Mouse (Mus musculus): ENCODE results near the gene Elmo1. TPM values are rescaled to one million over a fixed set of nuclear protein-coding genes. Genes with fewer than 3 reads are reported as not detected.
"Not testable (repeated sequence)": the region's sequence is repeated elsewhere in the genome, so short reads cannot be mapped to it uniquely, and the experiment has no call there.

Gene Elmo1
- polyA plus RNA-seq, 1 experiment from 2014 or later, result 11.2 TPM

DNA sequence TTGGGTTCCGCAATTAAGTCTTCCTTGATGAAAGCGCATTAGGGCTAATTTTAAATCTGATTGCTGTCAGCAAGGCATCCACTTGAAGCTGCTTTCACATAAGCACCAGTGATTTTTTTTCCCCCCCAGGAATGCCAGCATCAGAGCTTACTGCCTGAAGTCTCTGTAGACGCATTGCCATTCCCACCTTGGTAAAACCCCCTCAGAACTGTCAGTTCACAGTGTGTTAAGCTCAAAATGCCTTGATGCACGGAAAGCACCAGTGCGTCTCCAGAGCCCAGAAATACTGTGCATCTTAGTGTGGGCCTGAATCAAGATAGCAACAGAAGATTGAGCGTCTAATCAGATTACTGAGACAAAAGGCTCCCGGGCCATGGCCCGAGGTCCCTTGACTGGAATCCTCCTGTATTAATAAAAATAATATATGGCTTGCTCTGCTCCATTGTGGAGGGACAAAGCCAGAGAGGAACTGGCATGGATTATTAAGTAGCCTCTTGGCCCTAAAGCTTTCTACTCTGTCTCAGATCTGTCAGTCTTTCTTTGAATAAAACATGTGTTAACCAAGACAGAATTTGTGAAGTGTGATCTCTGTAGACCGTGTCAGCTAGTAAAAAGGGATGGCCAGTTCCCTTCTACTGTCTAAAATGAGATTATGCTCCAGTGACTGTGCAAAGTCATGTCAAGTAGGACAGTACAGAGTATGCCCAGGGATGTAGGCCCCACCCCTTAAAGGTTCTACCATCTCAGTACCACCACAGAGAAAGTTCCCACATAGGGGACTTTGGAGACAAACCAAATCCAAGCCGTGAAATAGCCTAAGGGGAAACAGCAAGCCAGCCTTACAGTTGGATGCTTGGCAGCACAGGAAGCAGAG, 525.4 kb downstream of the Elmo1 start:
- no peak overlapping the region for H3K4me3 ChIP-seq (replicated peaks)
- H3K9ac ChIP-seq, result no peak overlapping the region
- 77% methylated on average over 10 of the region's 10 CpGs for WGBS
- no peak overlapping the region for H3K27ac ChIP-seq
- no peaks in the 10 kb centered on the region for H3K9me3 ChIP-seq
- H3K4me2 ChIP-seq, result no peak overlapping the region
- H3K4me1 ChIP-seq, result no peaks in the 10 kb centered on the region
- no peaks in the 10 kb centered on the region for H3K36me3 ChIP-seq
- no peak for ATAC-seq (ENCODE audit: insufficient read depth, low FRiP score, low read depth)
- H3K27me3 ChIP-seq (replicated peaks), result no peaks in the 10 kb centered on the region

DNA sequence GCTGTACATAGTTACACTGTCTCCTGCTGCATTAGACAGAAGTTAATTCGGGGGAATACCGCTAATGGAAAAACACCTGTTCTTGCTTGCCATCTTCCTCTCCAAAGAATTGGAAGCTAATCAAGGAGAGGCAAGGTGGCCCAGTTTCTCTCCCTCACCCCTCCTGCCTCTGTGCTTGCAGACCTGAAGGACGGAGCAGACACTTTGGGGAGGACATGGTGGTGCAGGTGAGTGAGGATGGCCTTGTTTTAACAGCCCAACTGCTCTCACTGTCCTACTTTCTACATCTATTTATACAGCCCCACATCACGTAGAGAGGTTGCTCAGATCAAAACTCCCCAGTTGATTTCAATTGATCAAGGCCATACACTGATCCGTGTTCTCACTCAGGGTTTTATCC, 529.5 kb downstream of the Elmo1 start:
- Histone ChIP-seq H3K36me3 (no peaks in the 10 kb centered on the region), H3K4me1 (no peaks in the 10 kb centered on the region), H3K27me3 (replicated peaks) (no peaks in the 10 kb centered on the region), H3K9me3 (no peaks in the 10 kb centered on the region), H3K27ac (no peak overlapping the region), H3K9ac (no peak overlapping the region), H3K4me2 (no peak overlapping the region), H3K4me3 (replicated peaks) (no peak overlapping the region)
- no peak for ATAC-seq (ENCODE audit: insufficient read depth, low FRiP score, low read depth)
- WGBS, result 82% methylated on average over 5 of the region's 5 CpGs

DNA sequence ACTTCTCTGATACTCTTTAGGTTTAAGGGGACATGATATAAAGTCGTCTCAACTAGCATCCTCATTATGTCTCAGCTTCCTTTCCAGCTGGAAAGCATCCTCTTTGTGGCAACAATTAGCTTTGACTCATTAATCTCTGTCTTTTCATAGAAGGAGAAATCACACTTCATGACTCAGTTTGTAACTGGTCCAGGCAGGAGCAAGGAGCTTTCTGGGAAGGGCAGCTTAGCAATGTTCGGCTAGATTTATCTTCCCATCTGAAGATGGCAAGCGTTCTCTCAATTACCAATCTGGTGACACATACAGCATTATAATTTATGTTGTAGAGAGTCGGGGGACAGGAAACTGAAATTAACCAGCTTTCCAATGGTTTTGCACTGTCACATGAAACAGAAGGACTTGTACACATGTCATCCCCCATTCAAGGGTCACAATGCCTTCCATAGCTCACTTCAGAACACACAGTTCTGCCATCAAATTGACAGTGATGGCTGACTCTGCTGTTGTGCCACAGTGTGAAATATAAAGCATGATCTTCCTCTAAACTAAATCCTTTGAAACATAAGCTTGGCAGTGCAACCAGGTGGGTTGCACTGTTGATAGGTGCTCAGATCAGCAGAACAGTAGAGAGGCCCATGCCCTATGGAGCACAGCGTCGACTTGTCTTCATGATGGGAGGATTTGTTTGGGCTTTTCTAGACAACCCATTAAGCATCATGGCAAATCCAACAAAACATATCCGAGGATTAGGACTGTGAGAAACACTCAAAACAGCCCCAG, 532.9 kb downstream of the Elmo1 start:
- 67% methylated on average over 7 of the region's 7 CpGs for WGBS
- Histone ChIP-seq H3K9ac (no peak overlapping the region), H3K4me2 (no peak overlapping the region), H3K4me3 (replicated peaks) (no peak overlapping the region), H3K4me1 (no peaks in the 10 kb centered on the region), H3K27ac (no peak overlapping the region), H3K36me3 (no peaks in the 10 kb centered on the region), H3K27me3 (replicated peaks) (no peaks in the 10 kb centered on the region), H3K9me3 (no peaks in the 10 kb centered on the region)
- no peak for ATAC-seq (ENCODE audit: insufficient read depth, low FRiP score, low read depth)

DNA sequence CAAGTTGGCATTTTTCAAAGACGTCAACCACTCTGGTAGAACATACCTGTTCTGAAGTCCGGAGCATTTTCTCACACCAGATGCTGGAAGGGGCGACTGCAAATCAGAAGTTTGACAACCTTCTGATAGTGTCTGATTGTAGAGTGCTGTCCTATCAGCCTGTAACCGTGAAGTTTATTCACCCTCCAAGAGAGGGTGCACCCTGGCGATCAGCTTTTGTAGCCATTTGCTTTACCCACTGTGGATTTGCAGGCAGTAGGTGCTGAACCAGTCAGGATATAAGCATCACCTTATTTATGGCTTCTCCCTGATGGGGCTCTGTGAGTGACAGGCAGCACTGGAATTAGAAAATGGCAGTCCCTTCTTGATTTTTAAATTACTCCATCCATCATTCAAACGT, 537.4 kb downstream of the Elmo1 start:
- Histone ChIP-seq H3K27ac (no peak overlapping the region), H3K4me1 (no peaks in the 10 kb centered on the region), H3K27me3 (replicated peaks) (no peaks in the 10 kb centered on the region), H3K4me2 (no peak overlapping the region), H3K9ac (no peak overlapping the region), H3K4me3 (replicated peaks) (no peak overlapping the region), H3K9me3 (no peaks in the 10 kb centered on the region), H3K36me3 (no peaks in the 10 kb centered on the region)
- WGBS, result 76% methylated on average over 6 of the region's 6 CpGs
- ATAC-seq (ENCODE audit: insufficient read depth, low FRiP score, low read depth), result no peak

DNA sequence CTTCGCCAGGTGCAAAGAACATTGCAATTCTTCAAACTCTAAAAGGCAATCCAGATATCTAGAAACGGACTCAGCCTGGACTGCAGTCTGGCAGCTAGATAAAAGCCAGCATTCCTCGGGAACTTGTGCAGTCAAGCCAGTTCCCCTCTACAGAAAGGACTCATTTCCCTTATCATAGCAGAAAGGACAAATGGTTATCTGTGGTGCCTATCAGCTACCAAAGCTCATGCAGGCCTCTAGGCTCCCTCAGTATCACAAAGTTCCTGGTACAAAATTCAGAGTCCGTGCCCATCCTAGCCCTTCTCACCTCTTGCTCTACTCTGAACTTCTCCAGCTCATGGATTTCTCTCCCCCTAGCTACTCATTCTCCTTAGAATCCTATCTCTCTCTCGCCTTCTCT, 542.1 kb downstream of the Elmo1 start:
- Histone ChIP-seq H3K9me3 (no peaks in the 10 kb centered on the region), H3K27me3 (replicated peaks) (no peaks in the 10 kb centered on the region), H3K4me2 (no peak overlapping the region), H3K4me1 (no peaks in the 10 kb centered on the region), H3K4me3 (replicated peaks) (no peak overlapping the region), H3K9ac (no peak overlapping the region), H3K36me3 (no peaks in the 10 kb centered on the region), H3K27ac (no peak overlapping the region)
- WGBS, result 56% methylated on average over 5 of the region's 5 CpGs
- ATAC-seq (ENCODE audit: insufficient read depth, low FRiP score, low read depth), result no peak

DNA sequence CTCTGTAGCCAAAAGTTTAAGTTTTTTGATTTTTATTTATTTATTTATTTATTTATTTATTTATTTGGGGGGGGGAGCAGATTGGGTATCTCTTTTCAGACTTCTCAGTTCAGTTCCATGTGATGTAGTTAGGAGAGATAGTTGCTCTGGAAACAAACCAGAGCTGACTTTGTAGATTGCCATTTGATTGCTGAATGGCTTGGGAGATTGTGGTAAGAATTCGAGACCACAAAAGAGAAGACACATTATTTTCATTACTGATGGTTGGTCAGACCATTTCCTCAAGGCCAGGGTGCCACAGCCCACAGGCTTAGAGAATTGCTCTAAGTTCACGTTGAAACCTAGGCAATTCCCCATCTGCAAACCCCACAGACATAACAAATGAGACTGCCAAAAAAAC, 544.3 kb downstream of the Elmo1 start:
- not testable (repeated sequence) for H3K27me3 ChIP-seq (replicated peaks); ATAC-seq (ENCODE audit: insufficient read depth, low FRiP score, low read depth); H3K4me3 ChIP-seq (replicated peaks); H3K4me2 ChIP-seq; H3K4me1 ChIP-seq; H3K9ac ChIP-seq; H3K27ac ChIP-seq; H3K36me3 ChIP-seq; H3K9me3 ChIP-seq
- WGBS, result 53% methylated on average over 2 of the region's 2 CpGs

DNA sequence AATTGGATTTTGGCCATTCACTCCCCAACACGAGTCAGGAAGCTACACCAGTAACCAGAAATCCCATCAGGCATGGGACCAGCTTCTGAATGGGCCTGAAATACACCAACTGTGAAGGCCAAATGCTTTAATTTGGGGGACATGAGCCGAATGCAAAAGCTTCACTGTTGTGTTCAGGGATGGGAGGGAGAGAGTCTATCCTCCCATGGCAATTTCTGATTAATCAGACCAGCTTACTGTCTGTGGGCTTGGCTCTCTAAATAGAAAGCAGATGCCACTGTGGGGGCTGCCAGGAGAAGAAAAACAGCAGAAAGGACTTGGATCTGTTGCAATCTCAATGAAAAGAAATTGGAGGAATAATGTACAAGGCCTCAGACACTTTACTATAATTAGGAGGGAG, 545.2 kb downstream of the Elmo1 start:
- no peak for ATAC-seq (ENCODE audit: insufficient read depth, low FRiP score, low read depth)
- Histone ChIP-seq H3K9ac (no peak overlapping the region), H3K36me3 (no peaks in the 10 kb centered on the region), H3K4me2 (no peak overlapping the region), H3K9me3 (no peaks in the 10 kb centered on the region), H3K27ac (no peak overlapping the region), H3K4me1 (no peaks in the 10 kb centered on the region), H3K4me3 (replicated peaks) (no peak overlapping the region), H3K27me3 (replicated peaks) (no peaks in the 10 kb centered on the region)
- 69% methylated on average over 2 of the region's 2 CpGs for WGBS

All from stomach, embryonic 15.5 days (tissue).